Mouse (Mus musculus) olfactory bulb, adult 2 months (tissue): ENCODE data around the gene Adamts17. TPM values are rescaled to one million over a fixed set of nuclear protein-coding genes. Genes with fewer than 3 reads are reported as not detected.

ENCODE experiments used
- H3K27ac ChIP-seq: fragments of 200-500 bp; 2 replicates; pipeline ENCODE4 v1.5.1; 2012; ENCODE audit warnings: low read depth, low read length; ENCODE audit not compliant: insufficient read depth
- H3K4me1 ChIP-seq: fragments of 200-500 bp; 2 replicates; pipeline ENCODE4 v1.6.1; 2012; ENCODE audit warnings: low read length; ENCODE audit not compliant: control insufficient read depth, insufficient read depth
- H3K4me3 ChIP-seq: fragments of 200-500 bp; 2 replicates; pipeline ENCODE4 v1.5.1; 2012; ENCODE audit warnings: mild to moderate bottlenecking, low read depth, low read length, moderate library complexity; ENCODE audit not compliant: insufficient read depth
- CTCF ChIP-seq: fragments of 200-500 bp; IDR thresholded peaks from 2 replicates; pipeline ENCODE4 v1.5.1; 2012; ENCODE audit warnings: low read depth, mild to moderate bottlenecking, low read length, moderate library complexity; ENCODE audit not compliant: insufficient read depth
- POLR2A ChIP-seq: fragments of 200-500 bp; IDR thresholded peaks from 2 replicates; pipeline ENCODE4 v1.6.1; 2012; ENCODE audit warnings: mild to moderate bottlenecking, low read depth, low read length, moderate library complexity; ENCODE audit not compliant: insufficient read depth
- WGBS: fragments of 180-500 bp; shearing (Covaris S2); methylation state at CpG from one replicate; pipeline ENCODE4 v1.1.7; 2018; 5-methylcytosine and 5-hydroxymethylcytosine counted together
- polyA plus RNA-seq: library from polyadenylated mRNA; stranded (reverse); fragments of >200 nt; gene quantifications from 2 replicates; pipeline ENCODE4 v1.2.4, GENCODE M21; 2012; ENCODE audit warnings: low replicate concordance; ENCODE audit not compliant: missing spikeins, insufficient read depth, insufficient read length

Adamts17 gene
- polyA plus RNA-seq, 1 experiment = not detected

DNA sequence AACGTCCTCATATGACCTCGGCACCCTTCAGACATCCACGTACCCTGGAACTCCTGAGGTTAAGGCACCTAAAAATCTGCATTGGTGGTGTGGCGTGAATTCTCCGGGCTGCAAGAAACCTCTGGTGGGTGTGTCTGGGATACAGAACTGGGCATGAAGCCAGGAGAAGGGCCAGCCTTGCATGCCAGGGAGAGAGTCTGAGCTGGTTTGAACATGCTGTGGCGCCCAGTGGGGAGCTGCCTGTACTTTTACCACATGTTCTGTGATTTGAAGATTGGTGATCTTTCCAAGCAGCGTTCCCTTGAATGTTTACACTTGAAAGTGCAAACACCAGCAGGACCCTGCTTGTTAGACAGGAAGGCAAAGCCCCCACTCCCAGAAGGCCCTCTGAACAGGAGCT, 306.2 kb downstream of the Adamts17 start:
- Histone ChIP-seq H3K4me1 (peaks cover 4% of the 10 kb centered on the region; the same call in 1 of the 2 replicates), H3K4me3 (no peak overlapping the region), H3K27ac (no peak overlapping the region)
- no peak for TF ChIP-seq POLR2A
- TF ChIP-seq CTCF = no peak
- 57% methylated on average over 7 of the region's 7 CpGs for WGBS

DNA sequence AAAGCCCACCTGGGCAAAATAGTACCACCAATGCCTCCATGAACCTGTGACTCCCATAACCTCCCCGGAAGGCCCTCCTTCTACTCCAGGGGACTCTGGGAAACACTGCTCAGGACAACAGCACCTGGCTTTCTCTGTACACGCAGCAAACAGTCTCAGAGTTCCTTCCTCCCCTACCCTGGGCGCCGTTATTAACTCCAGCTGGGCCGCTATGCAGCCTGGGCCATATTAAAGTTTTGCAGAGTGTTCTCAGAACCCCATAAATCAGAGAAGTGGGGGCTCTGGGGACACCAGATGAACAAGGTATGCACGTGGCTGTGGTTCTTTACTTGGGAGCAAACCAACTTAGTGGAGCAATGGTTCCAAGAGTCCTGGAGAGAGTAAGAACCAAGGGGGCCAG, 306.6 kb downstream of the Adamts17 start:
- TF ChIP-seq POLR2A (no peak), CTCF (no peak)
- Histone ChIP-seq H3K27ac (no peak overlapping the region), H3K4me1 (peaks cover 4% of the 10 kb centered on the region; the same call in 1 of the 2 replicates), H3K4me3 (no peak overlapping the region)
- 91% methylated on average over 6 of the region's 6 CpGs for WGBS

DNA sequence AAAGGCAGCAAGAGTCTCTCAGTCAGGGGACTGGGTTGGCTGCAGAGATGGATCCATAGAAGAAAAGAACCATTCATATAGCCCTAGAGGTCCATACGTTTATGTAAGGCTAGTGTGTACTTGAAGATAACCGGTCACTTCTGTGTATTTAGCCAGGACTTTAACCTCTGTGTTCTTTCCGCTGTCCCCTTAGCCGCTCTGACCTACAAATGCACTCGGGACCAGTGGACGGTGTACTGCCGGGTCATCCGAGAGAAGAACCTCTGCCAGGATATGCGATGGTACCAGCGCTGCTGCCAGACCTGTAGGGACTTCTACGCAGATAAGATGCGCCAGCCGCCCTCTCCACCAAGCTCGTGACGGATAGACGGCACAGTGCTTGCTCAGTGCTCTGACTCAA, 310.2 kb downstream of the Adamts17 start:
- Histone ChIP-seq H3K4me3 (no peak overlapping the region), H3K4me1 (peaks cover 4% of the 10 kb centered on the region; the same call in 1 of the 2 replicates), H3K27ac (no peak overlapping the region)
- 97% methylated on average over 16 of the region's 16 CpGs for WGBS
- no peak for TF ChIP-seq POLR2A
- TF ChIP-seq CTCF = no peak

DNA sequence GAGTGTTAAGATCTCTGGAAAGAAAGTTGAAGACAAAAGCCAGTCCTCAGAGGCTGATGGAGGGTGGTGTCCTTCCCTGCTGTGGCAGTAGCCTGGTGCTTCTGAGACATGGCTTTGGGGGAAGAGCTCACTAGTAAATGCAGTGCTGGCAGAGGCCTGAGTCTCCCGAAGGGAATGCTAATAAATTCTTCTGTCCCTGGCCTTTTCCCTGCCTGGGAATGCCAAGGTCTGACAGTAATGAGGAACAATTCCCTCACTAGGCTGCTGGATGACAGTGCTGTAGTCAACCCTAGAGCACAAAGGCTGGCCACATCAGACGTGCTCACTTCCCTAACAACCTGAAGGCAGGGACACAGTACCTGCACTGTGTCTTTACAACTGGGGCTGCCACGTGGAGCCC, 313.1 kb downstream of the Adamts17 start:
- H3K4me3 ChIP-seq = no peak overlapping the region
- TF ChIP-seq POLR2A (no peak), CTCF (no peak)
- WGBS = 54% methylated on average over 3 of the region's 3 CpGs
- no peaks in the 10 kb centered on the region for H3K4me1 ChIP-seq
- H3K27ac ChIP-seq = no peak overlapping the region

DNA sequence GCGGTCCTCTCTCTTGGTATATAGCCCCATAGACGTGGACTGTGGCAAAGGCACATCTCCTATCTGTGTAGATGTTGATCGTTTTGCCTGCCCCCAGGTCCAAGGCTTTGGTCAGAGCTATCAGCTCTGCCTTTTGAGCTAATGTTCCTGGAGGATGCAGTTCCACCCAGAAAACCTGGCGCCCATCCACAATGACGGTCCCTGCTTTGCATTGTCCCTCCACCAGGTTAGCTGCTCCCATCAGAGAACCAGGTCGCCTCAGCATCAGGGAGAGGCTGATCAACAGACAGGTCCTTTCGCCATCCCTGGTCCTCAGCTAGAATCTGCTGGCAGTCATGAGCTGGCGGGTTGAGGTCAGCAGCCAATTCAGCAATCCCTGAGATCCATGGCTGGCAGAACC, 322.6 kb downstream of the Adamts17 start:
- Histone ChIP-seq H3K27ac (no peak overlapping the region), H3K4me3 (no peak overlapping the region), H3K4me1 (no peaks in the 10 kb centered on the region)
- TF ChIP-seq CTCF = no peak
- no peak for TF ChIP-seq POLR2A
- 94% methylated on average over 8 of the region's 8 CpGs for WGBS

- Histone ChIP-seq H3K4me3 (no peak overlapping the region), H3K27ac (no peak overlapping the region), H3K4me1 (peaks cover 5% of the 10 kb centered on the region)
- WGBS = 68% methylated on average over 9 of the region's 9 CpGs
- no peak for TF ChIP-seq CTCF
- no peak for TF ChIP-seq POLR2A
These were observed 328.8 kb downstream of the Adamts17 start for GRCm38 (mm10) chr7:67168288-67168687.

DNA sequence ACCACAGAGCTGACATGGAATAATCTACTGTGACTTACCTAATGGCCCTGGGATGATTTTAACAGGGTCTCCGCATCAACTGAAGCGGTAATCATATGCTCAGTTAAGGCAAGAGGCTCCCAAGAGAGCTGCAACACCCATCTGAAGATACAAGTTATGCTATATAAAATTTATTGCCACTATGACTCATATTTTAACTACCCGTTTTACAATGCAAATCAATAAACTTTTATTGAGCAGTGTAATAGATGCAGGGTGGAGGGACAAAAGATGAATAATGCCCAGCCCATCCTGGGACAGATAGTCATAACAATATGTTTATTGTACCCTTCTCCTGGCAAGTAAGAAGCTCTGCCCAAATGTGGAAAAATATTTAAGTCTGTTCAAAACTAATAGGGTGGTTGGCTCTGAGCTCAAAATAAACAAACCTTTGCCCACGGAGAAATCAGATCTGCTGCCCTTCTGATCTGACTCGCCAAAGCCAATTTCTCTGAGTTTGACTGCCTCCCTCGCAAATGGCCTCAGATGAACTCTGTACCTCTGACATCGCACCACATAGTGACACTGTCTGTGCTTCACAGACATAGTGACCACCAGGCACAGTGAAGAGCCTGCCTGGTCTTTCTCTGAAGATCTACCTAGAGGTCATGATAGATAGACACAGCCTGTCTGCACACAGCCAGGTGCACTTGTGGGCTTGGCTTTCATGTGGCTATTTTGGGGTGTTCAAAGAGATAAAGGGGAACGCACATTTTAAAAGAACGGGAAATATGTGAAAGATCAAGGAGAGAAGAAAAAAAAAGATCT, 329.4 kb downstream of the Adamts17 start:
- TF ChIP-seq CTCF (no peak), POLR2A (no peak)
- Histone ChIP-seq H3K4me1 (peaks cover 5% of the 10 kb centered on the region), H3K27ac (no peak overlapping the region), H3K4me3 (no peak overlapping the region)
- 75% methylated on average over 9 of the region's 9 CpGs for WGBS

DNA sequence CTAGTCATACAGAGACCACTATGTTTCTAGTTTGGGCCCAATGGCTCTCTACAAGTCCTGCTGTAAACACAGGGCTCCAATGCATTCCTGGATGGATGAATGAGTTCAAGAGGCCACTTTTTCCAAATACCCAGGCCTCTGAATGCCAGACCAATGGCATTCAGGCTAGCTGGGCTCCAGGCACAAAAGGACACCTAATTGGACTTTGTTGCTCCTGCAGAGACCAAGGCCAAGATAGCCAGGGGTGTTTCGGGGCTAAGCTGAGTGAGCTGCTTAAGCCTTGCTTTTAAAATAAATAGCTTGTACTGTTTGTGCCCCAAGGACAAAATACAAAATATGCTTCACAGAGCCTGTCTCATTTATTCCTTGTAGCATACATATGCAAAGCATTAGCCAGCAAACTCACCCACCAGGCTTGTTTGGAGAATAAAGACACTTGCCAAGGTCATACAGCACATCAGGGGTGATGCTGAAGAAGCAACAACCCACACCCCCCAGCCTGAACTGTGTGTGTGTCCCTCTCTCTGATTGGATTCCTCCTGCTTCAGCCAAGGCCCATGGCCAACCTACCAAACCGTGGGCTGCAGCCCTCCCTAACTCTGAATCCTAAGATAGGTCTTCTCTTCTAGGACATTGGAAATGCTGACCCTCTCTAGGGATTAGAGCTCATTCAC, 334.1 kb downstream of the Adamts17 start:
- no peak for TF ChIP-seq CTCF
- no peak for TF ChIP-seq POLR2A
- Histone ChIP-seq H3K4me3 (no peak overlapping the region), H3K4me1 (peaks cover 2% of the 10 kb centered on the region), H3K27ac (no peak overlapping the region)
- WGBS = 80% methylated on average over 2 of the region's 2 CpGs

GRCm38 (mm10) chr7:67183786-67184185, 344.3 kb downstream of the Adamts17 start:
- 54% methylated on average over 4 of the region's 4 CpGs for WGBS
- Histone ChIP-seq H3K4me1 (no peaks in the 10 kb centered on the region), H3K27ac (no peak overlapping the region), H3K4me3 (no peak overlapping the region)
- TF ChIP-seq POLR2A (no peak), CTCF (no peak)

DNA sequence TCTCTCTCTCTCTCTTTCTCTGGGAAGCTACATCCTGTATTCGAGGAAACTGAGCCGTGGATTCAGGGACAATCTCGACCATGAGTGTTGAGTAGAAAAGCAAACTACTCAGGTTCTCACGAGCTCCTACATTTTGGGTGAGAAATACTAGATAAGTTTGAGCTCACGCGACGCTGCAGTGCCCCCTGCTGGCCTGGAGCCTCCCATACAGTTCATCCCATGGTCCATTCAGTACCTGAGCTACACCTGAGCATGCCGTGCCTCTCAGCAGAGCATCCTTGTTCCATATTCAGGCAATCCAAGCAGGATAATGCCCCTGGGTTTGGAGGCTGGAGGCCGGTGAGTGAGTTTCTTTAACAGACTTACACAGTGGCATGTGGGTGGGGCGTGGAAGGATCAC, 359.9 kb downstream of the Adamts17 start:
- 20% methylated on average over 10 of the region's 10 CpGs for WGBS
- Histone ChIP-seq H3K27ac (no peak overlapping the region), H3K4me3 (no peak overlapping the region), H3K4me1 (no peaks in the 10 kb centered on the region)
- TF ChIP-seq CTCF (peak; percentile 74), POLR2A (no peak)

Other genes starting within 250 kb of the Adamts17 start
- gene Asb7, start 150.1 kb upstream of the Adamts17 start, polyA plus RNA-seq = not detected in 2 replicates
- gene Lins1, start 149.8 kb upstream of the Adamts17 start, polyA plus RNA-seq = not detected in 2 replicates
- not detected in 2 replicates for gene Cers3, start 96.2 kb upstream of the Adamts17 start, polyA plus RNA-seq